Mouse (Mus musculus) spleen, adult 2 months (tissue): ENCODE data around the gene Nav3.

Experiments used
- CTCF ChIP-seq: fragments of 200-500 bp; IDR thresholded peaks from 2 replicates; pipeline ENCODE4 v1.5.1; 2011; ENCODE audit warnings: mild to moderate bottlenecking, inconsistent platforms; ENCODE audit not compliant: insufficient read depth, insufficient read length, insufficient replicate concordance; ENCODE audit errors: extremely low read depth
- POLR2A ChIP-seq: fragments of 200-500 bp; IDR thresholded peaks from 2 replicates; pipeline ENCODE4 v1.6.1; 2011; ENCODE audit warnings: low read depth, low read length, inconsistent platforms

- TF ChIP-seq POLR2A (no peak), CTCF (no peak)
Measured at GRCm38 (mm10) chr10:109876107-109876506, 579.9 kb downstream of the Nav3 start.
